Mouse (Mus musculus): ENCODE measurements at regions not wholly inside any gene's neighbourhood (a gene's known extent, or its start where the extent isn't known, plus 50 kb on each side); places are given as distances from the start of the nearest gene placed in this dataset.

DNA sequence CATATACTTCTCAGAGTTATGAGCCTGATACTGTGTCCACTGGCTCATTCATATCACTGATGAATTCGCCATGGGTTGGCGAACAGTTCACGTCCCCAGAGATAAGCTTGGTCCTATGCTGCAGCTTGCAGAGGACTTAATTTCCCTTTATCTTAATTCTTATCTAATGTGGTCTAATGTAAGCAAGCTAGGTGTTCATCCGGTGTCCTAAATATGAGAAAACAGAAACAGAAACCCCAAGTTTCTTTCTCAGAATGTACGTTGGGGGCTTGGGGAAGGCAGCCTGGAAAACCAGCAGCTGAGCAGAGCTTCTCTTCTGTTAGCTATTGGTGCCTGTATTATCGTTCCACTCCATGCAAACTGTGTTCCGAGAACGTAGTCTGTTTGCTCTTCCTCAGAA is 170.1 kb downstream of the 1700064H15Rik start:
- no peaks in the 10 kb centered on the region for H3K79me2 ChIP-seq (ENCODE audit: control insufficient read depth, insufficient read depth, low read length, poor library complexity)
- TF ChIP-seq USF1 (IDR thresholded peaks at IDR 0.05; ENCODE audit: low read depth, low read length) (no peak), MXI1 (IDR thresholded peaks at IDR 0.05; ENCODE audit: low read depth, low read length) (no peak), HCFC1 (IDR thresholded peaks at IDR 0.05; ENCODE audit: low read depth, low read length) (no peak), POLR2A (IDR thresholded peaks at IDR 0.05; ENCODE audit: control insufficient read depth in 1 of 2, insufficient read depth in 1 of 2, low read depth in 1 of 2, low read length in 2 of 2, poor library complexity in 1 of 2) (no peak), UBTF (IDR thresholded peaks at IDR 0.05; ENCODE audit: borderline replicate concordance, insufficient read depth, low read depth, low read length) (no peak)
- no peaks in the 10 kb centered on the region for H3K9me3 ChIP-seq (replicated peaks; ENCODE audit: insufficient read depth, low read length)
- no peaks in the 10 kb centered on the region for H3K27me3 ChIP-seq (ENCODE audit: control insufficient read depth in 1 of 2, insufficient read depth in 2 of 2, low read length in 2 of 2)
- DNase-seq (ENCODE audit: low read depth, low spot score): no peak
- no peaks in the 10 kb centered on the region for H3K36me3 ChIP-seq (ENCODE audit: control insufficient read depth in 1 of 2, insufficient read depth in 2 of 2, low read length in 2 of 2)
- no peak overlapping the region for H3K4me3 ChIP-seq (ENCODE audit: control insufficient read depth in 1 of 2, insufficient read depth in 1 of 2, low read depth in 2 of 2, low read length in 2 of 2)
- no peaks in the 10 kb centered on the region for H3K4me1 ChIP-seq (ENCODE audit: control insufficient read depth in 1 of 2, insufficient read depth in 2 of 2, low read length in 2 of 2)
- no peak overlapping the region for H3K27ac ChIP-seq (ENCODE audit: control insufficient read depth, low read depth, low read length)
- H3K9ac ChIP-seq (ENCODE audit: control insufficient read depth, low read depth, low read length, poor library complexity, severe bottlenecking): no peak overlapping the region

DNA sequence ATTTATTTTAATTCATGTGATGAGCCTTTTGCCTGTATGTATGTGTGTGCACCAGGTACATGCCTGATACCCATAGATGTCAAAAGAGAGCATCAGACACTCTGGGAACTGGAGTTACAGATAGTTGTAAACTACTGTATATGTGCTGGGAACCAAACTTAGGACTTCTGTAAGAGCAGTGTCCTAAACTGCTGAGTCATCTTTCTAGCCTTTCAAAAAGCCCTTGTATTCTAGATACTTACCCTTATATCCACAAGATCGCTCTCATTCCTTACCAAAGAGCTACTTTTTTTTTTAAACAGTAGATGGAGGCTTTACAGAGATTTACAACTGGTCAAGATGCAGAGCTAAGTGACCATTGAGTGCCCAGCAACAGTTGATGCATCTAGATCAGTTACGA is 171.0 kb downstream of the 1700064H15Rik start:
- DNase-seq (ENCODE audit: low read depth, low spot score): no peak
- Histone ChIP-seq H3K4me1 (ENCODE audit: control insufficient read depth in 1 of 2, insufficient read depth in 2 of 2, low read length in 2 of 2) (no peaks in the 10 kb centered on the region), H3K27me3 (ENCODE audit: control insufficient read depth in 1 of 2, insufficient read depth in 2 of 2, low read length in 2 of 2) (no peaks in the 10 kb centered on the region), H3K9me3 (replicated peaks; ENCODE audit: insufficient read depth, low read length) (no peaks in the 10 kb centered on the region), H3K36me3 (ENCODE audit: control insufficient read depth in 1 of 2, insufficient read depth in 2 of 2, low read length in 2 of 2) (no peaks in the 10 kb centered on the region), H3K27ac (ENCODE audit: control insufficient read depth, low read depth, low read length) (no peak overlapping the region), H3K4me3 (ENCODE audit: control insufficient read depth in 1 of 2, insufficient read depth in 1 of 2, low read depth in 2 of 2, low read length in 2 of 2) (no peak overlapping the region), H3K79me2 (ENCODE audit: control insufficient read depth, insufficient read depth, low read length, poor library complexity) (no peaks in the 10 kb centered on the region), H3K9ac (ENCODE audit: control insufficient read depth, low read depth, low read length, poor library complexity, severe bottlenecking) (no peak overlapping the region)
- TF ChIP-seq ZC3H11A (IDR thresholded peaks at IDR 0.05; ENCODE audit: low read depth, low read length): no peak
- TF ChIP-seq CTCF (IDR thresholded peaks at IDR 0.05 in 2 of 3, conservative IDR thresholded peaks at IDR 0.05 in 1 of 3; ENCODE audit: control insufficient read depth in 1 of 3, insufficient read depth in 1 of 3, low read depth in 2 of 3, low read length in 3 of 3, poor library complexity in 1 of 3, severe bottlenecking in 1 of 3): no peak
- TF ChIP-seq CHD2 (IDR thresholded peaks at IDR 0.05; ENCODE audit: low read length): no peak
- no peak for TF ChIP-seq MYB (IDR thresholded peaks at IDR 0.05; ENCODE audit: low read depth, low read length)
- no peak for TF ChIP-seq SIN3A (IDR thresholded peaks at IDR 0.05; ENCODE audit: low read length)
- TF ChIP-seq UBTF (IDR thresholded peaks at IDR 0.05; ENCODE audit: borderline replicate concordance, insufficient read depth, low read depth, low read length): no peak
- no peak for TF ChIP-seq E2F4 (IDR thresholded peaks at IDR 0.05; ENCODE audit: borderline replicate concordance, low read depth, low read length)

DNA sequence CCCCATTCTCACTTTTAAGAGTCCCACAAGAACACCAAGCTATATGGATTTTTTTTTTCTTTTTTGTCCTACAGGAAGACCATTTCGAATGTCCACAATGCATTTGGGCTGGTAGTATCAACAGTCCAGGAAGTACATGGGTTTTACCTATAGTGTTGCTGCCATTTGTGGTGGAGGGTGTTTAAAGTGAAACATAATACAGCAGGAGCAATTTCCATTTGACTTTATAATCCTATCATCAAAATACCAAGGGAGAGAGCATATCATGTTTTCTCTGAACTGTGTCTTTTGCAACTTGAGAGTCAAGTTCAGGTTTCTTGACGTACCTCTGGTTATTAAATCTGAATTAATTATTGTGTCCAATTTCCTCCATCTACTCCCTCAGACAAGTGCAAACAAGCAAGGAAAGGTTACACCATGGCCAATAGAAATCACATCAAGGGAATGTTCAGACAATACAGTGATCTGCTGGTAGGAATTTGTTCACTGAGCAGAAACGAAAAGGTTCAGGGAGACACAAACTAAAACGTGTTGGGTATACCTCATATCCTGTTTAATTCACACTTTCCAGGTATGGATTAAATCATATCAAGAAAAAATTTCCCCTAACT is 172.5 kb downstream of the 1700064H15Rik start:
- no peaks in the 10 kb centered on the region for H3K27me3 ChIP-seq (ENCODE audit: control insufficient read depth in 1 of 2, insufficient read depth in 2 of 2, low read length in 2 of 2)
- H3K4me3 ChIP-seq (ENCODE audit: control insufficient read depth in 1 of 2, insufficient read depth in 1 of 2, low read depth in 2 of 2, low read length in 2 of 2): no peak overlapping the region
- H3K9me3 ChIP-seq (replicated peaks; ENCODE audit: insufficient read depth, low read length): no peaks in the 10 kb centered on the region
- no peak for TF ChIP-seq EP300 (IDR thresholded peaks at IDR 0.05; ENCODE audit: low read depth in 1 of 2, low read length in 2 of 2)
- TF ChIP-seq SMC3 (IDR thresholded peaks at IDR 0.05; ENCODE audit: low read depth, low read length): no peak
- no peak for TF ChIP-seq E2F4 (IDR thresholded peaks at IDR 0.05; ENCODE audit: borderline replicate concordance, low read depth, low read length)
- no peak for TF ChIP-seq POLR2AphosphoS5 (IDR thresholded peaks at IDR 0.05; ENCODE audit: borderline replicate concordance, low read depth, low read length)
- TF ChIP-seq MAX (IDR thresholded peaks at IDR 0.05; ENCODE audit: low read length): no peak
- TF ChIP-seq CHD1 (IDR thresholded peaks at IDR 0.05; ENCODE audit: low read depth, low read length): no peak
- TF ChIP-seq NRF1 (IDR thresholded peaks at IDR 0.05; ENCODE audit: insufficient read depth, low read depth, low read length, poor library complexity, severe bottlenecking): no peak
- TF ChIP-seq ZMIZ1 (IDR thresholded peaks at IDR 0.05; ENCODE audit: low read depth, low read length): no peak
- TF ChIP-seq HCFC1 (IDR thresholded peaks at IDR 0.05; ENCODE audit: low read depth, low read length): no peak
- no peak for TF ChIP-seq TCF12 (IDR thresholded peaks at IDR 0.05; ENCODE audit: low read depth, low read length)
- TF ChIP-seq MYC (IDR thresholded peaks at IDR 0.05; ENCODE audit: low read depth, low read length): no peak
- no peaks in the 10 kb centered on the region for H3K79me2 ChIP-seq (ENCODE audit: control insufficient read depth, insufficient read depth, low read length, poor library complexity)
- no peaks in the 10 kb centered on the region for H3K36me3 ChIP-seq (ENCODE audit: control insufficient read depth in 1 of 2, insufficient read depth in 2 of 2, low read length in 2 of 2)
- no peak overlapping the region for H3K27ac ChIP-seq (ENCODE audit: control insufficient read depth, low read depth, low read length)
- H3K4me1 ChIP-seq (ENCODE audit: control insufficient read depth in 1 of 2, insufficient read depth in 2 of 2, low read length in 2 of 2): no peaks in the 10 kb centered on the region
- H3K9ac ChIP-seq (ENCODE audit: control insufficient read depth, low read depth, low read length, poor library complexity, severe bottlenecking): no peak overlapping the region
- DNase-seq (ENCODE audit: low read depth, low spot score): no peak
